Mouse (Mus musculus): ENCODE measurements around the gene Rhof.

GRCm38 (mm10) chr5:123096299-123096698, 36.2 kb downstream of the Rhof start:
- TF ChIP-seq POLR2A (IDR thresholded peaks at IDR 0.05; ENCODE audit: insufficient read length, low read depth) (no peak), POLR2AphosphoS2 (IDR thresholded peaks at IDR 0.05; ENCODE audit: insufficient read length, low read depth) (no peak), USF1 (IDR thresholded peaks at IDR 0.05; ENCODE audit: low read depth) (no peak), MYOG (IDR thresholded peaks at IDR 0.05; ENCODE audit: control insufficient read depth in 1 of 3, insufficient read depth in 1 of 3, insufficient read length in 2 of 3, low read depth in 2 of 3) (no peak), CEBPB (IDR thresholded peaks at IDR 0.05; ENCODE audit: insufficient read depth, poor library complexity, severe bottlenecking) (no peak), MAX (IDR thresholded peaks at IDR 0.05; ENCODE audit: low read depth) (no peak), E2F4 (IDR thresholded peaks at IDR 0.05; ENCODE audit: insufficient read depth) (no peak), TCF12 (IDR thresholded peaks at IDR 0.05; ENCODE audit: insufficient read depth, poor library complexity, severe bottlenecking) (no peak), MYOD1 (IDR thresholded peaks at IDR 0.05; ENCODE audit: control insufficient read depth in 1 of 3, insufficient read length in 2 of 3, low read depth in 2 of 3) (no peak)

Measured in myocyte (in vitro differentiated cells).